In the genomic region with DNA sequence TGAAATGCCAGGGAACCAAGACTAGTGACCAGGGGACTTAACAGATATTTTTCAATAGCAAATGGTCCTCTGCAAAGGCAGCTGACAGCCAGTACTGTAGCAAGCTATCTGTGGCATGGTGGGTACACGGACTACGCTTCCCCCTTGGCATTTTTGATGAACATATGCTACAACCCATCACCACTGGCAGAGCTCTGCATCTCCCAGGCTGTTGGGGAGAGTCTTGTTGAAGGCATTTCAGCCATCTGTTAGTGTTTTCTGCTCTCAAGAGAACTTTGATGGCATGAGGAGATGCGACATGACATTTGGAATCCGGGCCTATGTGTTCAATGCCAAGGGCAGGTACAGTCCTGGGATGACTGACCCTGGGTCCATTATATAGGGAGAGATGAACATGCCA, we compare ENCODE assay signal across 8 mouse cellular contexts.
"Had no signal": no experiment of that assay in that cellular context is flagged by ENCODE, and none has a peak within 500 bp of the region (broad histone marks: within the 10 kb centered on the region; RNA-seq: fewer than 3 reads in every experiment).

No protein-coding gene starts in this region.

- DNase-seq: kidney, adult 2 months; kidney, postnatal 25 days; lung, adult 2 months; lung, postnatal 36 days; midbrain, embryonic 14.5 days; right cerebral cortex, postnatal 14 days; thymus, adult 2 months; thymus, postnatal 25 days had no signal
